ENCODE assay signal across 39 mouse cellular contexts in the genomic region with DNA sequence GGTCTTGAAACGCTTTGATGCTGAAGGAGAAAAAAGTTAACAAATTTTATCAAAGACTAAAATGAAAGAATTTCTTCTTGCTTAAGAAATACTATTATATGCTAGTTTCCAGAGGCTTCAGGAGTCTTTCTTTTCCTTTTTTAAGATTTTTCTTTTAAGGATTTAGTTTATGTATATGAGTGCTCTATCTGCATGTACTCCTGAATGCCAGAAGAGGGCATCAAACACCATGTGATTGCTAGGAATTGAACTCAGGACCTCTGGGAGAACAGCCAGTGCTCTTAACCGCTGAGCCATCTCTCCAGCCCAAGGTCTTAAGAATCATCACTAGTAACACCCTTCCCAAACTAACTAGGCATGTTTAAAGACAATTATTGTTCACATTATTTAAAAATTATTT. TPM values are rescaled to one million over a fixed set of nuclear protein-coding genes. Genes with fewer than 3 reads are reported as not detected.
A peak's percentile ranks its signal among the peaks of the same experiment; 100 is the strongest.
DNase-seq lines count a peak whose midpoint lies in the region; ATAC-seq and TF ChIP-seq lines count a peak whose summit lies in the region.
"Had no signal": no experiment of that assay in that cellular context is flagged by ENCODE, and none has a peak within 500 bp of the region (broad histone marks: within the 10 kb centered on the region; RNA-seq: fewer than 3 reads in every experiment).

No protein-coding gene starts in this region.

- no peak for DNase-seq in liver, postnatal 0 days
- DNase-seq in liver (no peak), ES-E14 (ENCODE audit: low read depth, low spot score) (no peak)
- DNase-seq in stomach, postnatal 0 days (ENCODE audit: low spot score), result no peak
- DNase-seq in cerebellum, adult 9-11 months, result no peak
- DNase-seq in cerebellum, adult 2 months, result no peak
- DNase-seq: adrenal gland, postnatal 14 days; B cell, adult 2 months; cerebellum, adult 11 months; cerebellum, postnatal 14 days; gastrocnemius, postnatal 25 days; heart, postnatal 4 days; kidney, adult 8-10 months; kidney, postnatal 10 days; liver, embryonic 13.5 days; lung, adult 2 months; lung, postnatal 10 days; midbrain, embryonic 14.5 days; retina, postnatal 1 day; right cerebral cortex, postnatal 14 days; thymus, adult 18-20 months; thymus, postnatal 36 days had no signal

- peak; percentile 50 for TF ChIP-seq CTCF in intestine, postnatal 0 days (IDR thresholded peaks at IDR 0.05; ENCODE audit: low read depth)
- TF ChIP-seq CTCF in liver, postnatal 0 days (IDR thresholded peaks at IDR 0.05; ENCODE audit: low read depth), result peak; percentile 31
- TF ChIP-seq CTCF in stomach, postnatal 0 days (IDR thresholded peaks at IDR 0.05; ENCODE audit: low read depth), result peak; percentile 20; the same call in 1 of the 2 replicates
- TF ChIP-seq CTCF in cerebellum, adult 2 months (IDR thresholded peaks at IDR 0.05; ENCODE audit: borderline replicate concordance, insufficient read depth, low read depth, low read length), result no peak

- no peaks in the 10 kb centered on the region for H3K4me1 ChIP-seq in intestine, postnatal 0 days (replicated peaks; ENCODE audit: control insufficient read depth, insufficient read depth, low read length)
- no peaks in the 10 kb centered on the region for H3K4me1 ChIP-seq in intestine, embryonic 16.5 days (ENCODE audit: control insufficient read depth, insufficient read depth, low read length)
- H3K4me1 ChIP-seq in liver, postnatal 0 days (ENCODE audit: insufficient read depth), result no peaks in the 10 kb centered on the region
- peaks cover 2 to 6% of the 10 kb centered on the region in 2 experiments; a peak in 2 of 4 replicates for H3K4me1 ChIP-seq in ES-E14 (ENCODE audit: control insufficient read depth in 2 of 2, insufficient read depth in 2 of 2, low read length in 2 of 2, poor library complexity in 1 of 2)
- no peaks in the 10 kb centered on the region for H3K4me1 ChIP-seq in stomach, postnatal 0 days (replicated peaks; ENCODE audit: control insufficient read depth, insufficient read depth)
- H3K4me1 ChIP-seq in cerebellum, adult 2 months (ENCODE audit: control insufficient read depth, insufficient read depth, low read length), result no peaks in the 10 kb centered on the region

- H3K9ac ChIP-seq in intestine, postnatal 0 days (ENCODE audit: low read depth, low read length), result no peak overlapping the region
- no peak overlapping the region for H3K9ac ChIP-seq in intestine, embryonic 16.5 days (ENCODE audit: low read depth, low read length)
- no peak overlapping the region for H3K9ac ChIP-seq in liver, postnatal 0 days (replicated peaks)
- peak overlapping the region; percentile 40; the same call in 1 of the 2 replicates for H3K9ac ChIP-seq in ES-E14 (ENCODE audit: insufficient read depth, low read depth, low read length, poor library complexity, severe bottlenecking)
- H3K9ac ChIP-seq in stomach, postnatal 0 days (ENCODE audit: low read length), result no peak overlapping the region
- H3K9ac ChIP-seq: embryonic facial prominence, embryonic 15.5 days; heart, embryonic 12.5 days; hindbrain, embryonic 13.5 days; limb, embryonic 12.5 days; liver, embryonic 13.5 days; neural tube, embryonic 15.5 days had no signal

- no peaks in the 10 kb centered on the region for H3K27me3 ChIP-seq in intestine, postnatal 0 days (replicated peaks; ENCODE audit: control insufficient read depth, insufficient read depth, low read length)
- H3K27me3 ChIP-seq in intestine, embryonic 16.5 days (replicated peaks; ENCODE audit: control insufficient read depth, insufficient read depth, low read length), result no peaks in the 10 kb centered on the region
- H3K27me3 ChIP-seq in liver, postnatal 0 days (ENCODE audit: insufficient read depth, low read length), result no peaks in the 10 kb centered on the region
- no peaks in the 10 kb centered on the region for H3K27me3 ChIP-seq in stomach, postnatal 0 days (ENCODE audit: control insufficient read depth, insufficient read depth, low read length)
- no peaks in the 10 kb centered on the region for H3K27me3 ChIP-seq in cerebellum, adult 2 months (ENCODE audit: control insufficient read depth, insufficient read depth, low read length)
- H3K27me3 ChIP-seq: embryonic facial prominence, embryonic 15.5 days; heart, embryonic 12.5 days; hindbrain, embryonic 13.5 days; limb, embryonic 12.5 days; liver, embryonic 13.5 days; neural tube, embryonic 15.5 days had no signal

- H3K9me3 ChIP-seq in intestine, postnatal 0 days (ENCODE audit: control insufficient read depth), result no peaks in the 10 kb centered on the region
- no peaks in the 10 kb centered on the region for H3K9me3 ChIP-seq in intestine, embryonic 16.5 days (ENCODE audit: control insufficient read depth, low read length)
- H3K9me3 ChIP-seq in liver, postnatal 0 days (ENCODE audit: low read length), result no peaks in the 10 kb centered on the region
- H3K9me3 ChIP-seq in ES-E14 (ENCODE audit: control insufficient read depth, insufficient read depth, low read depth, low read length), result no peaks in the 10 kb centered on the region
- H3K9me3 ChIP-seq in stomach, postnatal 0 days (ENCODE audit: control insufficient read depth, low read length), result no peaks in the 10 kb centered on the region
- H3K9me3 ChIP-seq: embryonic facial prominence, embryonic 10.5 days; embryonic facial prominence, embryonic 15.5 days; heart, embryonic 12.5 days; hindbrain, embryonic 13.5 days; limb, embryonic 12.5 days; liver, embryonic 13.5 days; neural tube, embryonic 15.5 days had no signal

- H3K27ac ChIP-seq in intestine, postnatal 0 days (ENCODE audit: low read depth, low read length), result no peak overlapping the region
- H3K27ac ChIP-seq in intestine, embryonic 16.5 days (ENCODE audit: low read length), result no peak overlapping the region
- H3K27ac ChIP-seq in liver, postnatal 0 days (ENCODE audit: low read depth), result no peak overlapping the region
- H3K27ac ChIP-seq in ES-E14 (ENCODE audit: insufficient read depth, low read depth, low read length, poor library complexity, severe bottlenecking), result peak overlapping the region; percentile 98; the same call in 1 of the 2 replicates
- H3K27ac ChIP-seq in stomach, postnatal 0 days (replicated peaks), result no peak overlapping the region
- no peak overlapping the region for H3K27ac ChIP-seq in cerebellum, adult 2 months (ENCODE audit: insufficient read depth, low read length)
- H3K27ac ChIP-seq: embryonic facial prominence, embryonic 10.5 days; embryonic facial prominence, embryonic 15.5 days; hindbrain, embryonic 13.5 days; left cerebral cortex, adult 2 months; limb, embryonic 12.5 days; liver, embryonic 13.5 days; macrophage; neural tube, embryonic 15.5 days had no signal

- in situ Hi-C loops in ES-E14 (cut with MboI; ENCODE audit: low sequenced_read_pairs in 2 of 2, unreplicated experiment in 2 of 2), result no loop called here

- no peak for TF ChIP-seq EP300 in liver, postnatal 0 days (IDR thresholded peaks at IDR 0.05; ENCODE audit: low read depth)
- TF ChIP-seq EP300 in stomach, postnatal 0 days (optimal IDR thresholded peaks at IDR 0.05), result no peak

- H3K4me3 ChIP-seq in intestine, postnatal 0 days (ENCODE audit: low read depth, low read length), result no peak overlapping the region
- H3K4me3 ChIP-seq in intestine, embryonic 16.5 days (ENCODE audit: low read length), result no peak overlapping the region
- H3K4me3 ChIP-seq in liver, postnatal 0 days (ENCODE audit: low read depth, low read length), result no peak overlapping the region
- peak overlapping the region; percentile 30 to 49; a peak in 3 of 4 replicates for H3K4me3 ChIP-seq in ES-E14 (ENCODE audit: insufficient read depth in 1 of 2, low read depth in 1 of 2, low read length in 2 of 2, poor library complexity in 1 of 2, severe bottlenecking in 1 of 2)
- no peak overlapping the region for H3K4me3 ChIP-seq in stomach, postnatal 0 days (ENCODE audit: low read depth, low read length)
- no peak overlapping the region for H3K4me3 ChIP-seq in cerebellum, adult 2 months (replicated peaks; ENCODE audit: insufficient read depth, low read depth, low read length)
- H3K4me3 ChIP-seq: embryonic facial prominence, embryonic 10.5 days; embryonic facial prominence, embryonic 15.5 days; heart, embryonic 12.5 days; hindbrain, embryonic 13.5 days; left cerebral cortex, adult 2 months; limb, embryonic 12.5 days; liver, embryonic 13.5 days; neural tube, embryonic 15.5 days had no signal

- WGBS in intestine, postnatal 0 days, result 87% methylated on average over 2 of the region's 2 CpGs
- 92% methylated on average over 2 of the region's 2 CpGs for WGBS in intestine, embryonic 16.5 days
- 89% methylated on average over 2 of the region's 2 CpGs for WGBS in liver, postnatal 0 days (ENCODE audit: insufficient replicate concordance)
- WGBS in stomach, postnatal 0 days, result 92% methylated on average over 2 of the region's 2 CpGs
- 94% methylated on average over 2 of the region's 2 CpGs for WGBS in cerebellum, adult 2 months

- TF ChIP-seq POLR2A in cerebellum, adult 2 months (IDR thresholded peaks at IDR 0.05; ENCODE audit: borderline replicate concordance, insufficient read depth, low read length), result no peak

- no peak for ATAC-seq in intestine, postnatal 0 days
- ATAC-seq in intestine, embryonic 16.5 days, result no peak
- ATAC-seq in liver, postnatal 0 days, result no peak
- ATAC-seq in stomach, postnatal 0 days (ENCODE audit: low FRiP score, low TSS enrichment), result no peak
- ATAC-seq: forebrain, embryonic 14.5 days had no signal

- H3K4me2 ChIP-seq in intestine, postnatal 0 days (replicated peaks; ENCODE audit: low read depth), result no peak overlapping the region
- no peak overlapping the region for H3K4me2 ChIP-seq in intestine, embryonic 16.5 days (ENCODE audit: low read depth, low read length)
- no peak overlapping the region for H3K4me2 ChIP-seq in liver, postnatal 0 days (ENCODE audit: low read depth, low read length)
- no peak overlapping the region for H3K4me2 ChIP-seq in stomach, postnatal 0 days (replicated peaks; ENCODE audit: low read depth)
- H3K4me2 ChIP-seq: embryonic facial prominence, embryonic 15.5 days; heart, embryonic 12.5 days; hindbrain, embryonic 13.5 days; limb, embryonic 12.5 days; liver, embryonic 13.5 days; neural tube, embryonic 15.5 days had no signal

- 0 out of 2 replicates have a peak, but pooled peaks cover 5% of the 10 kb centered on the region for H3K36me3 ChIP-seq in intestine, postnatal 0 days (ENCODE audit: control insufficient read depth, insufficient read depth)
- H3K36me3 ChIP-seq in intestine, embryonic 16.5 days (ENCODE audit: control insufficient read depth, insufficient read depth, low read length), result peaks cover 4% of the 10 kb centered on the region
- peaks cover 5% of the 10 kb centered on the region for H3K36me3 ChIP-seq in liver, postnatal 0 days (replicated peaks; ENCODE audit: insufficient read depth, low read length)
- H3K36me3 ChIP-seq in ES-E14 (ENCODE audit: control insufficient read depth, insufficient read depth, low read length, poor library complexity, severe bottlenecking), result peaks cover 5% of the 10 kb centered on the region; the same call in 1 of the 2 replicates
- no peaks in the 10 kb centered on the region for H3K36me3 ChIP-seq in stomach, postnatal 0 days (ENCODE audit: control insufficient read depth, insufficient read depth, low read length)

RNA-seq across cellular contexts. Expression of gene Atf6, which starts 4.4 kb away (rescaled TPM):
- 5.4 and 6.2 TPM in 2 replicates for polyA plus RNA-seq in intestine, postnatal 0 days (2015; fragmentation: Nextera tagmentation; extraction: Ambion mirVana)
- 8.0 and 8.4 TPM in 2 replicates for polyA plus RNA-seq in intestine, embryonic 16.5 days (2015; fragmentation: Nextera tagmentation; extraction: Ambion mirVana)
- 5.0 and 6.0 TPM in 2 replicates for polyA plus RNA-seq in liver, postnatal 0 days (2015; fragmentation: Nextera tagmentation; extraction: Ambion mirVana)
- 33.2 and 39.0 TPM in 2 replicates for total RNA-seq in ES-E14 (2012; rRNA removed)
- polyA plus RNA-seq in stomach, postnatal 0 days (2015; fragmentation: Nextera tagmentation; extraction: Ambion mirVana), result 5.6 and 6.2 TPM in 2 replicates
- 19.1 and 20.6 TPM in 2 replicates for polyA plus RNA-seq in cerebellum, adult 2 months (2012; rRNA removed)

RNA-seq across cellular contexts. Expression of gene Gm26620, which starts 12.9 kb away (rescaled TPM):
- polyA plus RNA-seq in intestine, postnatal 0 days (2015; fragmentation: Nextera tagmentation; extraction: Ambion mirVana), result 9.5 and 9.7 TPM in 2 replicates
- polyA plus RNA-seq in intestine, embryonic 16.5 days (2015; fragmentation: Nextera tagmentation; extraction: Ambion mirVana), result 2.1 and 2.4 TPM in 2 replicates
- polyA plus RNA-seq in liver, postnatal 0 days (2015; fragmentation: Nextera tagmentation; extraction: Ambion mirVana), result 0.97 and 1.7 TPM in 2 replicates
- total RNA-seq in ES-E14 (2012; rRNA removed), result 2.8 and 3.5 TPM in 2 replicates
- 0.67 and 1.4 TPM in 2 replicates for polyA plus RNA-seq in stomach, postnatal 0 days (2015; fragmentation: Nextera tagmentation; extraction: Ambion mirVana)
- 0.93 and 1.2 TPM in 2 replicates for polyA plus RNA-seq in cerebellum, adult 2 months (2012; rRNA removed)

RNA-seq across cellular contexts. Expression of gene Dusp12, which starts 13.4 kb away (rescaled TPM):
- polyA plus RNA-seq in intestine, postnatal 0 days (2015; fragmentation: Nextera tagmentation; extraction: Ambion mirVana), result 65.1 and 79.2 TPM in 2 replicates
- 84.6 and 89.8 TPM in 2 replicates for polyA plus RNA-seq in intestine, embryonic 16.5 days (2015; fragmentation: Nextera tagmentation; extraction: Ambion mirVana)
- 26.1 and 29.1 TPM in 2 replicates for polyA plus RNA-seq in liver, postnatal 0 days (2015; fragmentation: Nextera tagmentation; extraction: Ambion mirVana)
- 35.0 and 47.6 TPM in 2 replicates for total RNA-seq in ES-E14 (2012; rRNA removed)
- polyA plus RNA-seq in stomach, postnatal 0 days (2015; fragmentation: Nextera tagmentation; extraction: Ambion mirVana), result 23.8 and 23.9 TPM in 2 replicates
- polyA plus RNA-seq in cerebellum, adult 2 months (2012; rRNA removed), result 32.4 and 33.4 TPM in 2 replicates

RNA-seq across cellular contexts. Expression of gene Fcrlb, which starts 40.8 kb away (rescaled TPM):
- polyA plus RNA-seq in intestine, postnatal 0 days (2015; fragmentation: Nextera tagmentation; extraction: Ambion mirVana), result 0.12 and 0.20 TPM in 2 replicates
- 0.27 TPM in 1 of 2 replicates, not detected in the other for polyA plus RNA-seq in intestine, embryonic 16.5 days (2015; fragmentation: Nextera tagmentation; extraction: Ambion mirVana)
- polyA plus RNA-seq in liver, postnatal 0 days (2015; fragmentation: Nextera tagmentation; extraction: Ambion mirVana), result 0.36 and 0.41 TPM in 2 replicates
- 0.16 TPM in 1 of 2 replicates, not detected in the other for total RNA-seq in ES-E14 (2012; rRNA removed)
- polyA plus RNA-seq in stomach, postnatal 0 days (2015; fragmentation: Nextera tagmentation; extraction: Ambion mirVana), result 0.10 and 0.12 TPM in 2 replicates
- 1.6 and 1.9 TPM in 2 replicates for polyA plus RNA-seq in cerebellum, adult 2 months (2012; rRNA removed)
- total RNA-seq: adrenal gland, postnatal 14 days; gastrocnemius, adult 18-20 months; gastrocnemius, postnatal 25 days; heart, postnatal 4 days had no signal
- polyA plus RNA-seq: embryonic facial prominence, embryonic 10.5 days; forebrain, embryonic 14.5 days; heart, embryonic 12.5 days; heart, postnatal 0 days; limb, embryonic 12.5 days; liver, embryonic 13.5 days; macrophage; stomach, embryonic 16.5 days had no signal

RNA-seq across cellular contexts. Expression of gene Fcrla, which starts 55.4 kb away (rescaled TPM):
- 0.13 TPM in 1 of 2 replicates, not detected in the other for polyA plus RNA-seq in intestine, postnatal 0 days (2015; fragmentation: Nextera tagmentation; extraction: Ambion mirVana)
- 0.10 TPM in 1 of 2 replicates, not detected in the other for polyA plus RNA-seq in intestine, embryonic 16.5 days (2015; fragmentation: Nextera tagmentation; extraction: Ambion mirVana)
- polyA plus RNA-seq in liver, postnatal 0 days (2015; fragmentation: Nextera tagmentation; extraction: Ambion mirVana), result 9.0 and 10.4 TPM in 2 replicates
- total RNA-seq in ES-E14 (2012; rRNA removed), result not detected in 2 replicates
- polyA plus RNA-seq in stomach, postnatal 0 days (2015; fragmentation: Nextera tagmentation; extraction: Ambion mirVana), result 0.29 and 0.38 TPM in 2 replicates
- 0.19 and 0.23 TPM in 2 replicates for polyA plus RNA-seq in cerebellum, adult 2 months (2012; rRNA removed)
- total RNA-seq: gastrocnemius, adult 18-20 months; gastrocnemius, postnatal 25 days; layer of hippocampus, postnatal 10 days; left cerebral cortex, adult 2 months; left cerebral cortex, postnatal 25 days had no signal
- polyA plus RNA-seq: embryonic facial prominence, embryonic 10.5 days; embryonic facial prominence, embryonic 15.5 days; forebrain, embryonic 14.5 days; frontal cortex, adult 2 months; hindbrain, embryonic 13.5 days; limb, embryonic 12.5 days; midbrain, embryonic 14.5 days; neural tube, embryonic 15.5 days had no signal

Comparison
In these comparisons a context has a peak if more than half of its experiments do, and no peak if none do; other contexts are left out.
1. H3K4me3 ChIP-seq: peak in ES-E14 (2 of 2); none in intestine, postnatal 0 days (single experiment), intestine, embryonic 16.5 days (single experiment), liver, postnatal 0 days (single experiment), stomach, postnatal 0 days (single experiment) and cerebellum, adult 2 months (single experiment).